Mouse (Mus musculus) CH12.LX (cell line): ENCODE measurements around the gene Tnfrsf14. TPM values are rescaled to one million over a fixed set of nuclear protein-coding genes. Genes with fewer than 3 reads are reported as not detected.

ENCODE experiments used
- DNase-seq: peaks from one replicate; pipeline ENCODE4 v3.0.0-alpha.2; 2013; ENCODE audit errors: extremely low read depth
- H3K27ac ChIP-seq: 2 replicates; pipeline ENCODE4 v1.5.1; 2012; ENCODE audit warnings: low read depth, mild to moderate bottlenecking, control low read depth, moderate library complexity; ENCODE audit not compliant: insufficient read depth
- H3K27me3 ChIP-seq: replicated peaks from 2 replicates; pipeline ENCODE3; 2012; ENCODE audit warnings: inconsistent platforms
- H3K36me3 ChIP-seq, 2 experiments: replicated peaks in 1 of 2; 2 replicates each; pipeline versions ENCODE3 to v1.6.1; 2012; ENCODE audit warnings: inconsistent platforms in 1 of 2, low read length in 1 of 2, mild to moderate bottlenecking in 1 of 2, mixed read lengths in 1 of 2, moderate library complexity in 1 of 2; ENCODE audit not compliant: control insufficient read depth in 1 of 2, insufficient read depth in 1 of 2
- H3K4me1 ChIP-seq, 2 experiments: 2 replicates each; pipeline ENCODE4 v1.6.1; 2012; ENCODE audit warnings: inconsistent platforms in 1 of 2, moderate library complexity in 1 of 2; ENCODE audit not compliant: insufficient read depth in 2 of 2, control insufficient read depth in 1 of 2
- H3K4me2 ChIP-seq: 2 replicates; pipeline ENCODE4 v1.6.1; 2012; ENCODE audit warnings: low read depth, mild to moderate bottlenecking, control low read depth; ENCODE audit not compliant: poor library complexity, insufficient read depth, severe bottlenecking
- H3K4me3 ChIP-seq, 3 experiments: fragments of 150-350 bp in 1 of 3; sonication (generic) in 1 of 3; replicated peaks in 1 of 3; 2 replicates each; pipeline versions ENCODE3 to v1.5.1; 2011 to 2012; ENCODE audit warnings: low read depth in 2 of 3, low read length in 2 of 3, mild to moderate bottlenecking in 2 of 3, moderate library complexity in 2 of 3, control low read depth in 1 of 3, improper control_type of control experiment in 1 of 3, inconsistent platforms in 1 of 3, mixed read lengths in 1 of 3; ENCODE audit not compliant: poor library complexity in 1 of 3
- H3K79me2 ChIP-seq: replicated peaks from 2 replicates; pipeline ENCODE4 v1.6.1; 2012; ENCODE audit warnings: mild to moderate bottlenecking, moderate library complexity; ENCODE audit not compliant: control insufficient read depth, poor library complexity, insufficient read depth, severe bottlenecking; ENCODE audit errors: extremely low read depth
- H3K9ac ChIP-seq: 2 replicates; pipeline ENCODE4 v1.6.1; 2012; ENCODE audit warnings: low read depth, mild to moderate bottlenecking, control low read depth, moderate library complexity; ENCODE audit not compliant: insufficient read depth
- H3K9me3 ChIP-seq: replicated peaks from 2 replicates; pipeline ENCODE3; 2012; ENCODE audit warnings: low read length, inconsistent platforms, mixed read lengths
- BHLHE40 ChIP-seq: IDR thresholded peaks from 2 replicates; pipeline ENCODE4 v1.6.1; 2011; ENCODE audit warnings: mild to moderate bottlenecking, low read depth, low read length, improper control_type of control experiment
- CHD2 ChIP-seq: IDR thresholded peaks from 2 replicates; pipeline ENCODE4 v1.6.1; 2011; ENCODE audit warnings: low read length, improper control_type of control experiment
- E2F4 ChIP-seq: IDR thresholded peaks from 2 replicates; pipeline ENCODE4 v1.6.1; 2011; ENCODE audit warnings: low read depth, low read length, improper control_type of control experiment; ENCODE audit not compliant: insufficient replicate concordance
- EP300 ChIP-seq: IDR thresholded peaks from 2 replicates; pipeline ENCODE4 v1.6.1; 2011; ENCODE audit warnings: low read length, improper control_type of control experiment
- ETS1 ChIP-seq: conservative IDR thresholded peaks from 2 replicates; pipeline ENCODE4 v1.6.1; 2012; ENCODE audit warnings: low read depth, mild to moderate bottlenecking, inconsistent platforms, low read length, improper control_type of control experiment, moderate library complexity
- GABPA ChIP-seq: IDR thresholded peaks from 2 replicates; pipeline ENCODE4 v1.6.1; 2012; ENCODE audit warnings: low read depth, low read length, improper control_type of control experiment, inconsistent platforms; ENCODE audit not compliant: insufficient replicate concordance
- IRF4 ChIP-seq: IDR thresholded peaks from 2 replicates; pipeline ENCODE4 v1.6.1; 2014; ENCODE audit warnings: low read depth, mild to moderate bottlenecking, inconsistent platforms, low read length, improper control_type of control experiment
- JUN ChIP-seq: IDR thresholded peaks from 2 replicates; pipeline ENCODE4 v1.6.1; 2011; ENCODE audit warnings: low read depth, mild to moderate bottlenecking, low read length, improper control_type of control experiment, moderate library complexity; ENCODE audit not compliant: insufficient read depth
- JUND ChIP-seq: conservative IDR thresholded peaks from 2 replicates; pipeline ENCODE4 v1.6.1; 2011; ENCODE audit warnings: low read depth, low read length, improper control_type of control experiment
- MAX ChIP-seq: IDR thresholded peaks from 2 replicates; pipeline ENCODE4 v1.6.1; 2011; ENCODE audit warnings: low read length, improper control_type of control experiment
- MAZ ChIP-seq: IDR thresholded peaks from 2 replicates; pipeline ENCODE4 v1.6.1; 2012; ENCODE audit warnings: low read depth, mild to moderate bottlenecking, inconsistent platforms, low read length, improper control_type of control experiment, moderate library complexity
- MEF2A ChIP-seq: IDR thresholded peaks from 2 replicates; pipeline ENCODE4 v1.6.1; 2014; ENCODE audit warnings: low read depth, mild to moderate bottlenecking, inconsistent platforms, low read length, improper control_type of control experiment, borderline replicate concordance
- MXI1 ChIP-seq: IDR thresholded peaks from 2 replicates; pipeline ENCODE4 v1.6.1; 2011; ENCODE audit warnings: mild to moderate bottlenecking, low read depth, low read length, improper control_type of control experiment
- PAX5 ChIP-seq: IDR thresholded peaks from 2 replicates; pipeline ENCODE4 v1.6.1; 2012; ENCODE audit warnings: low read length, inconsistent platforms, mixed read lengths
- POLR2A ChIP-seq: IDR thresholded peaks from 2 replicates; pipeline ENCODE4 v1.6.1; 2011; ENCODE audit warnings: low read depth, mild to moderate bottlenecking, improper control_type of control experiment, low read length
- POLR2AphosphoS2 ChIP-seq: IDR thresholded peaks from 2 replicates; pipeline ENCODE4 v1.6.1; 2011; ENCODE audit warnings: low read depth, low read length, improper control_type of control experiment
- RCOR1 ChIP-seq: conservative IDR thresholded peaks from 2 replicates; pipeline ENCODE4 v1.6.1; 2012; ENCODE audit warnings: low read depth, mild to moderate bottlenecking, inconsistent platforms, low read length, improper control_type of control experiment
- SIN3A ChIP-seq: IDR thresholded peaks from 2 replicates; pipeline ENCODE4 v1.6.1; 2012; ENCODE audit warnings: low read length, improper control_type of control experiment, inconsistent platforms
- TBP ChIP-seq: conservative IDR thresholded peaks from 2 replicates; pipeline ENCODE4 v1.6.1; 2011; ENCODE audit warnings: low read depth, low read length, improper control_type of control experiment
- TCF12 ChIP-seq: IDR thresholded peaks from 2 replicates; pipeline ENCODE4 v1.6.1; 2014; ENCODE audit warnings: low read depth, mild to moderate bottlenecking, inconsistent platforms, low read length, improper control_type of control experiment
- UBTF ChIP-seq: IDR thresholded peaks from 2 replicates; pipeline ENCODE4 v1.6.1; 2012; ENCODE audit warnings: low read depth, mild to moderate bottlenecking, inconsistent platforms, low read length, improper control_type of control experiment, moderate library complexity
- USF2 ChIP-seq: conservative IDR thresholded peaks from 2 replicates; pipeline ENCODE4 v1.6.1; 2011; ENCODE audit warnings: low read depth, low read length, improper control_type of control experiment
- ZKSCAN1 ChIP-seq: IDR thresholded peaks from 2 replicates; pipeline ENCODE4 v1.6.1; 2012; ENCODE audit warnings: low read depth, inconsistent platforms, low read length, improper control_type of control experiment, borderline replicate concordance
- ZMIZ1 ChIP-seq: IDR thresholded peaks from 2 replicates; pipeline ENCODE4 v1.6.1; 2012; ENCODE audit warnings: low read depth, mild to moderate bottlenecking, inconsistent platforms, low read length, improper control_type of control experiment
- ZNF384 ChIP-seq: IDR thresholded peaks from 2 replicates; pipeline ENCODE4 v1.6.1; 2012; ENCODE audit warnings: low read depth, low read length, improper control_type of control experiment, inconsistent platforms
- dilution Hi-C: fragments of 300-500 bp; cut with MboI; formaldehyde crosslinking; loops from 2 replicates; pipeline ENCODE4 v1.14.3; 2020; ENCODE audit warnings: low sequenced_read_pairs; ENCODE audit not compliant: extremely low pct_unique_long_range_greater_than_20kb, extremely low pct_ligation_motif_present
- in situ Hi-C: fragments of 300-500 bp; cut with MboI; formaldehyde crosslinking; loops from 3 replicates; pipeline ENCODE4 v1.14.3; 2019; ENCODE audit warnings: low sequenced_read_pairs, low pct_ligation_motif_present, low pct_unique_long_range_greater_than_20kb, mixed read lengths
- polyA plus RNA-seq: library from polyadenylated mRNA; unstranded; fragments of >175 nt; gene quantifications from 2 replicates; pipeline ENCODE4 v1.2.1, GENCODE M21; 2012; ENCODE audit warnings: low read depth; ENCODE audit not compliant: insufficient read length
- total RNA-seq, 2 experiments: library from RNA; depleted of rRNA; stranded (reverse); fragments of 300-350 nt in 1 of 2; fragments of >200 nt in 1 of 2; gene quantifications; 2 replicates each; pipeline ENCODE4 v1.2.3; 2012 to 2014

Tnfrsf14 gene
- total and polyA plus RNA-seq, 3 experiments, result 20.0 to 109 (median 25.9) TPM

- in situ Hi-C loops, result no loop called here
- peak; percentile 40; the same call in 1 of the 2 replicates for TF ChIP-seq BHLHE40
- peak; percentile 77; the same call in 1 of the 2 replicates for TF ChIP-seq MEF2A
- no peak for TF ChIP-seq ZKSCAN1
- no peak for TF ChIP-seq CHD2
- TF ChIP-seq E2F4, result no peak
- peak; percentile 36; the same call in 1 of the 2 replicates for TF ChIP-seq TCF12
- no peak for TF ChIP-seq JUND
- peak; percentile 65 for TF ChIP-seq ETS1
- TF ChIP-seq POLR2A, result no peak
- no peak for DNase-seq
- peaks cover 24 to 31% of the 10 kb centered on the region in 2 experiments for H3K36me3 ChIP-seq
- dilution Hi-C loops, result no loop called here
- peaks cover 14% of the 10 kb centered on the region for H3K9me3 ChIP-seq
- H3K4me1 ChIP-seq, result peaks cover 50 to 64% of the 10 kb centered on the region in 2 experiments
- no peaks in the 10 kb centered on the region for H3K27me3 ChIP-seq
- peak overlapping the region in 1 of 3 experiments; percentile 14 for H3K4me3 ChIP-seq
- H3K9ac ChIP-seq, result no peak overlapping the region; the same call in 1 of the 2 replicates
- H3K79me2 ChIP-seq, result no peaks in the 10 kb centered on the region
- H3K4me2 ChIP-seq, result peak overlapping the region; percentile 74; the same call in 1 of the 2 replicates
- H3K27ac ChIP-seq, result peak overlapping the region; percentile 94
Measured at GRCm38 (mm10) chr4:154915286-154915685, 13.1 kb downstream of the Tnfrsf14 start.

GRCm38 (mm10) chr4:154914707-154915106 is 13.7 kb downstream of the Tnfrsf14 start:
- peak overlapping the region; percentile 74; the same call in 1 of the 2 replicates for H3K4me2 ChIP-seq
- dilution Hi-C loops, result no loop called here

GRCm38 (mm10) chr4:154914252-154914651 is 14.1 kb downstream of the Tnfrsf14 start:
- in situ Hi-C loops, result no loop called here
- Histone ChIP-seq H3K9me3 (peaks cover 14% of the 10 kb centered on the region), H3K36me3 (peaks cover 24 to 33% of the 10 kb centered on the region in 2 experiments), H3K4me1 (peaks cover 55 to 74% of the 10 kb centered on the region in 2 experiments), H3K27me3 (no peaks in the 10 kb centered on the region), H3K27ac (peak overlapping the region; percentile 94), H3K9ac (no peak overlapping the region), H3K79me2 (no peaks in the 10 kb centered on the region), H3K4me2 (peak overlapping the region; percentile 74), H3K4me3 (no peak overlapping the region)
- DNase-seq, result peak; percentile 91
- dilution Hi-C loops, result no loop called here
- no peak; the same call in none of the 2 replicates for TF ChIP-seq ZMIZ1
- TF ChIP-seq MXI1, result no peak
- TF ChIP-seq JUND, result peak; percentile 88
- TF ChIP-seq USF2, result no peak
- no peak; the same call in 1 of the 2 replicates for TF ChIP-seq MAZ
- 0 out of 2 replicates have a peak, but pooled peaks have one; percentile 34 for TF ChIP-seq TBP
- no peak for TF ChIP-seq E2F4
- TF ChIP-seq EP300, result peak; percentile 92
- peak; percentile 83 for TF ChIP-seq IRF4
- TF ChIP-seq RCOR1, result peak; percentile 80; the same call in 1 of the 2 replicates
- TF ChIP-seq GABPA, result no peak
- peak; percentile 92 for TF ChIP-seq BHLHE40
- peak; percentile 70 for TF ChIP-seq SIN3A
- TF ChIP-seq JUN, result peak; percentile 94
- TF ChIP-seq PAX5, result no peak
- TF ChIP-seq POLR2AphosphoS2, result peak; percentile 67; the same call in 1 of the 2 replicates
- peak; percentile 94 for TF ChIP-seq ETS1
- TF ChIP-seq UBTF, result no peak
- TF ChIP-seq ZNF384, result no peak; the same call in 1 of the 2 replicates

More at GRCm38 (mm10) chr4:154914707-154915106, 13.7 kb downstream of the Tnfrsf14 start:
- H3K79me2 ChIP-seq, result no peaks in the 10 kb centered on the region
- H3K4me3 ChIP-seq, result no peak overlapping the region
- H3K27ac ChIP-seq, result peak overlapping the region; percentile 94
- peaks cover 53 to 70% of the 10 kb centered on the region in 2 experiments for H3K4me1 ChIP-seq
- H3K36me3 ChIP-seq, result peaks cover 24 to 31% of the 10 kb centered on the region in 2 experiments
- H3K9me3 ChIP-seq, result peaks cover 14% of the 10 kb centered on the region
- in situ Hi-C loops, result no loop called here
- no peak for DNase-seq
- no peaks in the 10 kb centered on the region for H3K27me3 ChIP-seq
- no peak for TF ChIP-seq MAX
- H3K9ac ChIP-seq, result peak overlapping the region; percentile 5; the same call in 1 of the 2 replicates
